Mouse (Mus musculus) testis, adult 2 months (tissue): Measurements from ENCODE around the gene Vmn1r51. TPM values are rescaled to one million over a fixed set of nuclear protein-coding genes. Genes with fewer than 3 reads are reported as not detected.
"Not testable (repeated sequence)": the region's sequence is repeated elsewhere in the genome, so short reads cannot be mapped to it uniquely, and the experiment has no call there.

ENCODE experiments used
- H3K27ac ChIP-seq: fragments of 200-500 bp; 2 replicates; pipeline ENCODE4 v1.5.1; 2012; ENCODE audit warnings: low read depth, low read length; ENCODE audit not compliant: control insufficient read depth, insufficient read depth
- H3K27me3 ChIP-seq: fragments of 200-500 bp; 2 replicates; pipeline ENCODE4 v1.6.1; 2012; ENCODE audit warnings: mild to moderate bottlenecking, low read length, moderate library complexity; ENCODE audit not compliant: control insufficient read depth, insufficient read depth
- H3K36me3 ChIP-seq: fragments of 200-500 bp; 2 replicates; pipeline ENCODE4 v1.6.1; 2012; ENCODE audit warnings: mild to moderate bottlenecking, low read length; ENCODE audit not compliant: control insufficient read depth, insufficient read depth
- H3K4me1 ChIP-seq: fragments of 200-500 bp; 2 replicates; pipeline ENCODE4 v1.6.1; 2012; ENCODE audit warnings: low read length; ENCODE audit not compliant: control insufficient read depth, insufficient read depth
- H3K4me3 ChIP-seq: fragments of 200-500 bp; 2 replicates; pipeline ENCODE4 v1.5.1; 2012; ENCODE audit warnings: low read depth, mild to moderate bottlenecking, low read length, moderate library complexity, mixed read lengths; ENCODE audit not compliant: control insufficient read depth
- CTCF ChIP-seq: fragments of 200-500 bp; IDR thresholded peaks from 2 replicates; pipeline ENCODE4 v1.5.1; 2012; ENCODE audit warnings: low read depth, mild to moderate bottlenecking, inconsistent platforms, low read length, moderate library complexity; ENCODE audit not compliant: control insufficient read depth, insufficient read depth, insufficient replicate concordance
- POLR2A ChIP-seq: fragments of 200-500 bp; IDR thresholded peaks from 2 replicates; pipeline ENCODE4 v1.6.1; 2012; ENCODE audit warnings: low read depth, mild to moderate bottlenecking, inconsistent platforms, low read length, moderate library complexity; ENCODE audit not compliant: control insufficient read depth
- polyA plus RNA-seq: library from polyadenylated mRNA; depleted of rRNA; stranded (reverse); fragments of >200 nt; gene quantifications from 2 replicates; pipeline ENCODE4 v1.2.3, GENCODE M21; 2012; rRNA removed

Vmn1r51 gene
- not detected in 2 replicates for polyA plus RNA-seq

GRCm38 (mm10) chr6:90122296-90122695 is at the start of gene Vmn1r51:
TSS of gene Vmn1r51 (plus strand) at chr6:90122596.
- H3K4me1 ChIP-seq, H3K4me3 ChIP-seq, H3K27me3 ChIP-seq, H3K36me3 ChIP-seq, H3K27ac ChIP-seq: not testable (repeated sequence)

- no peaks in the 10 kb centered on the region for H3K36me3 ChIP-seq
- no peaks in the 10 kb centered on the region for H3K4me1 ChIP-seq
- H3K27me3 ChIP-seq: no peaks in the 10 kb centered on the region
- TF ChIP-seq POLR2A (no peak), CTCF (no peak)
- H3K4me3 ChIP-seq: no peak within 1 kb of the TSS
- no peak within 1 kb of the TSS for H3K27ac ChIP-seq
These were observed 44.0 kb upstream of the Vmn1r51 start, which contains the start of gene Vmn1r49 for GRCm38 (mm10) chr6:90078406-90078805. TSS of gene Vmn1r49 (minus strand) at chr6:90078506.

- Histone ChIP-seq H3K4me1 (no peaks in the 10 kb centered on the region), H3K4me3 (no peak overlapping the region), H3K36me3 (no peaks in the 10 kb centered on the region), H3K27me3 (no peaks in the 10 kb centered on the region), H3K27ac (no peak overlapping the region)
- no peak for TF ChIP-seq CTCF
- no peak for TF ChIP-seq POLR2A
These were observed 21.8 kb upstream of the Vmn1r51 start for GRCm38 (mm10) chr6:90100566-90100965.

GRCm38 (mm10) chr6:90101130-90101529 is 21.3 kb upstream of the Vmn1r51 start, which contains the start of gene Vmn1r50:
TSS of gene Vmn1r50 (plus strand) at chr6:90101430.
- no peaks in the 10 kb centered on the region for H3K27me3 ChIP-seq
- no peak within 1 kb of the TSS for H3K27ac ChIP-seq
- H3K36me3 ChIP-seq: no peaks in the 10 kb centered on the region
- no peak for TF ChIP-seq CTCF
- TF ChIP-seq POLR2A: no peak
- no peak within 1 kb of the TSS for H3K4me3 ChIP-seq
- no peaks in the 10 kb centered on the region for H3K4me1 ChIP-seq

- Histone ChIP-seq H3K27me3 (no peaks in the 10 kb centered on the region), H3K27ac (no peak overlapping the region), H3K4me3 (no peak overlapping the region), H3K36me3 (no peaks in the 10 kb centered on the region), H3K4me1 (no peaks in the 10 kb centered on the region)
- TF ChIP-seq POLR2A (no peak), CTCF (no peak)
These were observed 37.7 kb downstream of the Vmn1r51 start for GRCm38 (mm10) chr6:90160139-90160538.

GRCm38 (mm10) chr6:90174508-90174907 is 52.1 kb downstream of the Vmn1r51 start, which contains the start of gene Vmn1r52:
TSS of gene Vmn1r52 (plus strand) at chr6:90174808.
- H3K27ac ChIP-seq: no peak within 1 kb of the TSS
- H3K4me3 ChIP-seq: no peak within 1 kb of the TSS
- H3K36me3 ChIP-seq: no peaks in the 10 kb centered on the region
- no peaks in the 10 kb centered on the region for H3K4me1 ChIP-seq
- no peaks in the 10 kb centered on the region for H3K27me3 ChIP-seq
- TF ChIP-seq CTCF (no peak), POLR2A (no peak)

Other genes with a start within 250 kb of the Vmn1r51 start
- 0.05 and 0.06 TPM in 2 replicates for gene Vmn1r42, start 246.2 kb upstream of the Vmn1r51 start, polyA plus RNA-seq
- 0.93 and 1.2 TPM in 2 replicates for gene Vmn1r43, start 246.2 kb upstream of the Vmn1r51 start, polyA plus RNA-seq
- 0.09 and 0.41 TPM in 2 replicates for gene Vmn1r44, start 238.9 kb upstream of the Vmn1r51 start, polyA plus RNA-seq
- not detected in 2 replicates for gene Vmn1r45, start 182.0 kb upstream of the Vmn1r51 start, polyA plus RNA-seq
- gene Vmn1r46, start 153.3 kb upstream of the Vmn1r51 start, polyA plus RNA-seq: not detected in 2 replicates
- gene Vmn1r47, start 106.4 kb upstream of the Vmn1r51 start, polyA plus RNA-seq: not detected in 2 replicates
- gene Vmn1r48, start 85.8 kb upstream of the Vmn1r51 start, polyA plus RNA-seq: not detected in 2 replicates
- gene Vmn1r49, start 44.1 kb upstream of the Vmn1r51 start, polyA plus RNA-seq: not detected in 2 replicates
- gene Vmn1r50, start 21.2 kb upstream of the Vmn1r51 start, polyA plus RNA-seq: not detected in 2 replicates
- gene Vmn1r52, start 52.2 kb downstream of the Vmn1r51 start, polyA plus RNA-seq: not detected in 2 replicates
- gene V1ra8, start 80.2 kb downstream of the Vmn1r51 start, polyA plus RNA-seq: not detected in 2 replicates
- 0.42 and 0.94 TPM in 2 replicates for gene Vmn1r53, start 101.8 kb downstream of the Vmn1r51 start, polyA plus RNA-seq
- not detected in 2 replicates for gene Vmn1r54, start 123.7 kb downstream of the Vmn1r51 start, polyA plus RNA-seq
- gene BC048671, start 178.6 kb downstream of the Vmn1r51 start, polyA plus RNA-seq: 387 and 412 TPM in 2 replicates
- 1.9 and 2.7 TPM in 2 replicates for gene Chst13, start 202.6 kb downstream of the Vmn1r51 start, polyA plus RNA-seq
- not detected in 2 replicates for gene Uroc1, start 210.7 kb downstream of the Vmn1r51 start, polyA plus RNA-seq
- 5.3 and 5.4 TPM in 2 replicates for gene Zxdc, start 246.9 kb downstream of the Vmn1r51 start, polyA plus RNA-seq